ENCODE assay signal across 8 mouse cellular contexts in genomic region chr11:62076345-62077156, GRCm38 (mm10).
DNase-seq lines count a peak whose midpoint lies in the region; ATAC-seq and TF ChIP-seq lines count a peak whose summit lies in the region.

No protein-coding gene starts in this region.

- peak overlapping the region; percentile 93 for H3K9ac ChIP-seq in hindbrain, embryonic 16.5 days (ENCODE audit: low read depth, low read length)

- no peak for TF ChIP-seq CTCF in cortical plate, adult 2 months (IDR thresholded peaks at IDR 0.05; ENCODE audit: extremely low read depth, insufficient read depth, low read length)
- TF ChIP-seq CTCF in gastrocnemius, adult 2 months (IDR thresholded peaks at IDR 0.05): no peak

- intact Hi-C loops in gastrocnemius, adult 2 months (cut with DNase I): no loop called here

- 0 out of 2 replicates have a peak overlapping the region, but pooled peaks have one; percentile 28 for H3K27ac ChIP-seq in cortical plate, adult 2 months (ENCODE audit: insufficient read depth, low read length)
- peak overlapping the region; percentile 79 for H3K27ac ChIP-seq in gastrocnemius, adult 2 months
- peak overlapping the region; percentile 90 for H3K27ac ChIP-seq in hindbrain, embryonic 16.5 days (ENCODE audit: low read depth, low read length)

- TF ChIP-seq POLR2A in cortical plate, adult 2 months (IDR thresholded peaks at IDR 0.05; ENCODE audit: extremely low read depth, insufficient read depth, low read length): peak; percentile 34; the same call in 1 of the 2 replicates

- no peaks in the 10 kb centered on the region for H3K9me3 ChIP-seq in hindbrain, embryonic 16.5 days (ENCODE audit: control insufficient read depth, low read length)

- no peaks in the 10 kb centered on the region for H3K27me3 ChIP-seq in hindbrain, embryonic 16.5 days (replicated peaks; ENCODE audit: control insufficient read depth, insufficient read depth, low read length)

- H3K36me3 ChIP-seq in hindbrain, embryonic 16.5 days (ENCODE audit: control insufficient read depth, insufficient read depth, low read length): no peaks in the 10 kb centered on the region

- peak; percentile 99 for DNase-seq in adipocyte (ENCODE audit: low spot score)
- DNase-seq in gastrocnemius, adult 2 months: peak; percentile 99
- DNase-seq in left cerebral cortex, adult 18-20 months (ENCODE audit: low spot score in 2 of 2): peak; percentile 86 to 88
- DNase-seq in lung, postnatal 4 days: peak; percentile 98 to 100
- DNase-seq in retina, postnatal 7 days (ENCODE audit: low read depth, low spot score): peak; percentile 95
- peak; percentile 85 to 97 for DNase-seq in urinary bladder, adult 18-20 months (ENCODE audit: low spot score in 2 of 2)

- peak overlapping the region; percentile 41 for H3K4me3 ChIP-seq in cortical plate, adult 2 months (ENCODE audit: insufficient read depth, low read length)
- H3K4me3 ChIP-seq in gastrocnemius, adult 2 months: peak overlapping the region; percentile 81
- H3K4me3 ChIP-seq in hindbrain, embryonic 16.5 days (ENCODE audit: low read length): peak overlapping the region; percentile 89

- ATAC-seq in hindbrain, embryonic 16.5 days: peak; percentile 99

- no peaks in the 10 kb centered on the region; the same call in 1 of the 2 replicates for H3K4me1 ChIP-seq in cortical plate, adult 2 months (ENCODE audit: control insufficient read depth, insufficient read depth, low read length)
- peaks cover 5% of the 10 kb centered on the region for H3K4me1 ChIP-seq in hindbrain, embryonic 16.5 days (ENCODE audit: control insufficient read depth, insufficient read depth, low read depth, low read length)

- WGBS in hindbrain, embryonic 16.5 days: 4% methylated on average over 37 of the region's 42 CpGs

- H3K4me2 ChIP-seq in hindbrain, embryonic 16.5 days (ENCODE audit: low read length): peak overlapping the region; percentile 92

Comparison
In these comparisons a context has a peak if more than half of its experiments do, and no peak if none do; other contexts are left out.
1. Peak in every context shown above with its lines: DNase-seq, ATAC-seq, H3K4me3 ChIP-seq and H3K27ac ChIP-seq.
2. H3K27ac ChIP-seq: peak in every context shown above with its lines; median percentile 90 in hindbrain, embryonic 16.5 days; 79 in gastrocnemius, adult 2 months; 28 in cortical plate, adult 2 months.